Mouse (Mus musculus): ENCODE data around the gene Snu13.

DNA sequence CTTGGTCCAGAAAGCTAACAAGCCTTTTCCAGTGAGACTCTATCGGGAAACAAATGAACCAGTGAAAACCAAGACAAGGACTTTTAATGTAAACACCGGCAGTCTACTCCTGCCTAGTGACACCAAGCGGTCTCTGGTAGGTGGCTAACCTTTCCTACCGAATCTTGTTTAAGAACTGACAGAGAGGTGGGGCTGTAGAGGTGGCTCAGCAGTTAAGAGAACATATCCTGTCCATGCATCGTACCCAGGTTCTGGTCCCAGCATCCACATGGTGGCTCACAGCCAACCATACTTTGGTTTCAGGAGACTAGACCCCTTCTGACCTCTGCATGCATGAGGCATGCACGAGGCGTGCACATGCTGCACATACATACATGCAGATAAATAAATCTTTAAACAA, 20.1 kb downstream of the Snu13 start:
- no peak for TF ChIP-seq CTCF (IDR thresholded peaks at IDR 0.05; ENCODE audit: low read depth, low read length)
- TF ChIP-seq TAL1 (conservative IDR thresholded peaks at IDR 0.05; ENCODE audit: low read depth, low read length), result no peak
- no peak for TF ChIP-seq GATA1 (IDR thresholded peaks at IDR 0.05; ENCODE audit: borderline replicate concordance, low read length)
- no peak for TF ChIP-seq POLR2AphosphoS5 (IDR thresholded peaks at IDR 0.05; ENCODE audit: insufficient replicate concordance, low read depth, low read length)

Measured in G1E (cell line).